Mouse (Mus musculus) small intestine, adult 2 months (tissue): ENCODE measurements at regions not wholly inside any gene's neighbourhood (a gene's known extent, or its start where the extent isn't known, plus 50 kb on each side); places are given as distances from the start of the nearest gene placed in this dataset.

Source experiments
- H3K27ac ChIP-seq: fragments of 200-500 bp; 2 replicates; pipeline ENCODE4 v1.5.1; 2012; ENCODE audit warnings: low read depth, low read length, control low read depth, inconsistent platforms; ENCODE audit not compliant: insufficient read depth
- H3K27me3 ChIP-seq: fragments of 200-500 bp; 2 replicates; pipeline ENCODE4 v1.6.1; 2012; ENCODE audit warnings: mild to moderate bottlenecking, moderate library complexity, low read length, inconsistent platforms; ENCODE audit not compliant: control insufficient read depth, insufficient read depth
- H3K36me3 ChIP-seq: fragments of 200-500 bp; 2 replicates; pipeline ENCODE4 v1.6.1; 2012; ENCODE audit warnings: mild to moderate bottlenecking, low read length, control low read depth, inconsistent platforms; ENCODE audit not compliant: control insufficient read depth, insufficient read depth
- H3K4me1 ChIP-seq: fragments of 200-500 bp; 2 replicates; pipeline ENCODE4 v1.6.1; 2012; ENCODE audit warnings: low read length, inconsistent platforms, mixed read lengths; ENCODE audit not compliant: control insufficient read depth, insufficient read depth, insufficient read length
- H3K4me3 ChIP-seq: fragments of 200-500 bp; 2 replicates; pipeline ENCODE4 v1.5.1; 2012; ENCODE audit warnings: low read depth, mild to moderate bottlenecking, control low read depth, inconsistent platforms, low read length, moderate library complexity
- CTCF ChIP-seq: fragments of 200-500 bp; IDR thresholded peaks from 2 replicates; pipeline ENCODE4 v1.5.1; 2012; ENCODE audit warnings: low read depth, mild to moderate bottlenecking, control low read depth, inconsistent platforms, low read length, moderate library complexity, mixed read lengths; ENCODE audit not compliant: insufficient replicate concordance, insufficient read length; ENCODE audit errors: extremely low read depth
- POLR2A ChIP-seq: fragments of 200-500 bp; IDR thresholded peaks from 2 replicates; pipeline ENCODE4 v1.6.1; 2012; ENCODE audit warnings: low read depth, mild to moderate bottlenecking, control low read depth, inconsistent platforms, low read length, moderate library complexity
- WGBS: fragments of 180-500 bp; shearing (Covaris S2); methylation state at CpG from one replicate; pipeline ENCODE4 v1.1.7; 2018; 5-methylcytosine and 5-hydroxymethylcytosine counted together

DNA sequence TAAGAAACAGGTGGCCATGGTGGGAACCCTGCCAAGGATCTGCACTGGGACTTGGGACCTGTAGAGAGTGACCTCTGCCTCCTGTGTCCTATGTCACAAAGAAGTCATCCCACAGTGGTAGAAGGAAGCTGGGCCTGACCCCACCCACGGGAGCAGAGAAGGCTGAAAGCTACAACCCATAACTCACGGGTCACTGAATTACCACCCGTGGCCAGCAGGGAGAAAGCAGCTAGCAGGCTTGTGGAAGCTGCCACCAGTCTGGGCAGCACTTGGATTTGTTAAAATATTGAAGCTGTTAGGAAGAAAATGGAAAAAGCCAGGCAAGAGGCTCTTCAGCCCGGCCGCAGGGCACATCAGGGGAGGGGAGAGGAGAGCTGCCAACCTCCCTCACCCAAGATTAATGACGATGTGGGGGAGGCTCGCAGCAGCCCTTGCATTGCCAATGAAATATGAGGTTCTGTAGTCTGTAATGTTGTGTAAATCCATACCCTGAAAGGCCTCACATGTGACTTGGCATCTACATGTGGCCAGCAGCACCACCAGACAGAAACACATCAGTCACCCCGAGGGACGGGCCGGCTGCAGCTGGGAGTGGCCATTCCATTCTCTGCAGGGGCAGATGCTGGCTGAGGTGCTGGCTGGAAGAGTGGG lies 94.5 kb downstream of the Olfm1 start:
- Histone ChIP-seq H3K27me3 (no peaks in the 10 kb centered on the region), H3K36me3 (no peaks in the 10 kb centered on the region), H3K4me3 (no peak overlapping the region), H3K27ac (no peak overlapping the region), H3K4me1 (peaks cover 3% of the 10 kb centered on the region; the same call in 1 of the 2 replicates)
- 17% methylated on average over 10 of the region's 10 CpGs for WGBS
- TF ChIP-seq POLR2A (no peak), CTCF (no peak)

DNA sequence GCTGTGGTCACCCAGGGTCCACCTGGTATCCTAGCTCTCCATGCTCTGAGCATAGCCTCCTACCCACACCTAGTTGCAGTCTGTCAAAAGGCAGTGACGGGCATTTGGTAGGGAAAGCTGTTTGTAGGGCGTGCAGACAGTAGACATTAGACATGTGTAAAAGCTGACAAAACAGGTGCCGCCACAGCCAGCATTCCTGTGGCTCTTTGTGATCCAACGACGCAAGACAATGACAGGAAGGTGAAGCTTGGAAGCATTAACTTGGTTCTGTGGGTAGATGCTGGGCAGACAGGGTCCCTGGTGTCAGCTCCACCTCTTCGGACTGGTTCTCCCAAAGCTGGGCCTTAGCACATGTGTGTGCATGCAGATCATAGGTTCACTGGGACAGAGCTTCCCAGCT lies 96.5 kb downstream of the Olfm1 start:
- WGBS = 86% methylated on average over 6 of the region's 6 CpGs
- H3K36me3 ChIP-seq = no peaks in the 10 kb centered on the region
- no peaks in the 10 kb centered on the region for H3K27me3 ChIP-seq
- TF ChIP-seq POLR2A (no peak), CTCF (no peak)
- no peak overlapping the region for H3K27ac ChIP-seq
- H3K4me1 ChIP-seq = peaks cover 3% of the 10 kb centered on the region; the same call in 1 of the 2 replicates
- H3K4me3 ChIP-seq = no peak overlapping the region

DNA sequence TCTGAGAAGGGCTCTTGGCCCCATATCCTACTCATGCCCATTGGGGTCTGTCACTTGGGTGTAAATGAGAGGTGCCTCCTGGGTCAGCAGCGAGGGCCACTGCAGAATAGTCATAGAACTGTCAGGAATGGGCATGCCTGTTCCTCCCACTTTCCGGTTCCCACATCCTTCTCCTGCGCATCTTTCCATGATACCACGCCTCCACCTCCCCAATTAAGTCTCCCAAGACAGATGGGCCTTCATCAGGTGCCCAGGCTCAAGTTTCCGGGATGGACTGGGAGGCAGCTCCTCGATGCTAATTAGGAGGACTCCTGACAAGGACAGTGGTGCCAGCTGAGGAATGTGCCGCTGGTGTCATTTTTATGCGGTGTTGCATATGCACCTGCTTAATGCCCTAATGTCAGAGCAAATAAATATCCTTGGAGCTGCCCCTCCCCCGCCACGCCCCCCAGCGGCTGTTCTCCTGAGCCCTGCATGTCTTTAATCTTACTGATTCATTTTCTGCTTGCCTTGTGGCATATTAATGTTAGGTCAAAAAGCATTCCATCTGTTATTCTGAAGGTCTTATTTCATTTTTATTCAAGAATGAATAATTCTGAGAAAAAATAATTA lies 97.2 kb downstream of the Olfm1 start:
- Histone ChIP-seq H3K4me1 (peaks cover 3% of the 10 kb centered on the region; the same call in 1 of the 2 replicates), H3K36me3 (no peaks in the 10 kb centered on the region), H3K27me3 (no peaks in the 10 kb centered on the region), H3K4me3 (no peak overlapping the region), H3K27ac (no peak overlapping the region)
- 62% methylated on average over 11 of the region's 11 CpGs for WGBS
- TF ChIP-seq CTCF (no peak), POLR2A (no peak)

DNA sequence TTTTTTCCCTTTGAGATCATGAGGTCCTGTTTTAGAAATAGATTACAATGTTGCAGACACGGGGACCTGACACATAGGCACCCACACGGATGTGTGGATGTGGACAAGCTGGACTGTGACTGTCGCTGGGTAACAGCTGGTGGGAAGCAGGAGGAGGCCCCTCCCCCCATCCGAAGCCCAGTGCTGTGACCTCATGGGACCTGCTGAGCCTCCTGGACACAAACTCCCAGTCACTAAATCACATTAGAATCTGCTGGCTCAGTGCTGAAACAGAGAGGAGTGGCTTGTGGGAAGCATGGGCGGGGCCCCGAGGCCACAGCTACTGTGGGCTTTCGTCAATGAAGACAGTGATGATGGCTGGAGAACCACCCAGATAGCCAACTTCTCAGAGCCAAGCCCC lies 101.7 kb downstream of the Olfm1 start:
- Histone ChIP-seq H3K4me1 (no peaks in the 10 kb centered on the region), H3K4me3 (no peak overlapping the region), H3K36me3 (no peaks in the 10 kb centered on the region), H3K27ac (no peak overlapping the region), H3K27me3 (no peaks in the 10 kb centered on the region)
- 38% methylated on average over 7 of the region's 7 CpGs for WGBS
- TF ChIP-seq CTCF = no peak
- no peak for TF ChIP-seq POLR2A

DNA sequence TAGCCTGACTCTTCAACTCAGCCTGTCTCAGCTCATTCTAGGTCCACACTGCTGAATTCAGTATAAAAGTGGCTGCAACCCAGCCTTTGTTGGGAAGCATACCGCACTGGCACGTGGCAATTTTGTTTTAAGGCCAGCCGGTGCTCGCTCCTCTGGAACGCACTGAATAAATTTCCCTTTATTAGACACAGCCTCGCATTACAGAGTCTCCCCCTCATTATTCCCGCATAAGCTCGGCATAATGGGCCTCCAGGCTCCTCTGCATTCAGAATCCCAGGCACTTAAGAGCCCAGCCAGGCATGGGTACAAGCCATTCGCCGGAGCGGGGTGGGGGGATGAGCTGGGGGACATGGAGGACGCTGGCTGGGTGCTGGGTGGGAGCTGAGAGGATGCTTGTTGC lies 103.4 kb downstream of the Olfm1 start:
- Histone ChIP-seq H3K4me1 (no peaks in the 10 kb centered on the region), H3K27me3 (no peaks in the 10 kb centered on the region), H3K4me3 (no peak overlapping the region), H3K36me3 (no peaks in the 10 kb centered on the region), H3K27ac (no peak overlapping the region)
- TF ChIP-seq CTCF = no peak
- TF ChIP-seq POLR2A = no peak
- WGBS = 85% methylated on average over 12 of the region's 12 CpGs

DNA sequence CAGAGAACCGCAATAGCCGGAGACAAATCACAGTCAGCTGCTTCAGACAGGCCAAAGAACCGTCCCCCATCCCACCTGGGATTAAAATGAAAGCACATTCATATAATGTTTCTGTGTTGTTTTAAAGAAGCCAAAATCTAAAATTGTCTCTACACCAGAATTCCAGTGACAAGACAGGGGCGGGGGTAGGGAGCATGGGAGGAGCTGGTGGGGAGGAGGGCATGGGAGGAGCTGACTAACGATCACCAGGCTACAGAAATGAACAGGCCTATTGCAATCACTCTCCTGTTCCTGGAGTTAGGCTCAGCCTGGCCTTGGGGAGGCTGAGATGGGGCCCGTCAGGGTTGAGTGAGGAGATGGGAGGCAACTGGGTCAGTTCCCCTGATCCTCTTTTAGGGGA lies 105.9 kb downstream of the Olfm1 start:
- TF ChIP-seq CTCF (no peak), POLR2A (no peak)
- Histone ChIP-seq H3K27me3 (no peaks in the 10 kb centered on the region), H3K27ac (no peak overlapping the region), H3K4me1 (no peaks in the 10 kb centered on the region), H3K4me3 (no peak overlapping the region), H3K36me3 (no peaks in the 10 kb centered on the region)
- WGBS = 70% methylated on average over 6 of the region's 6 CpGs

DNA sequence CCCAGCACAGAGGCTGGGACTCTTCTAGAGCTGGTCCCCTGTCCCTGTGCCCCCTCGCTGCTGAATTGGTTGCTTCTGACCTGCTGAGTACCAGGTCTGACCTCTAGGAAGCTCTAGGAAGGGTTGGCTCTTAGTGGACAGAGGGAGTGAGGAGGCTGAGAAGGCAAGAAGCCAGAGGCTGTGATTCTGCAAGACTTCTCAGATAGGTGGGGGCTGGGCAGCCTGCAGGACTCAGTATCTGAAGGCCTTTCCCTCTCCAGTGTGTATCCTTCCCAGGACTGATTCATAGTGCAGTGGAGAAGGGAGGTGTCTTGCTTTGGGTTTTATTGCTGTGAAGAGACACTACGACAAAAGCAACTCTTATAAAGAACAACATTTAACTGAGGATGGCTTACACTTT lies 106.6 kb downstream of the Olfm1 start:
- Histone ChIP-seq H3K27ac (no peak overlapping the region), H3K4me1 (no peaks in the 10 kb centered on the region), H3K27me3 (no peaks in the 10 kb centered on the region), H3K4me3 (no peak overlapping the region), H3K36me3 (no peaks in the 10 kb centered on the region)
- TF ChIP-seq POLR2A (no peak), CTCF (no peak)
- WGBS = 94% methylated on average over 2 of the region's 2 CpGs
